Comparison of ENCODE assay signal across 8 mouse cellular contexts in the genomic region with DNA sequence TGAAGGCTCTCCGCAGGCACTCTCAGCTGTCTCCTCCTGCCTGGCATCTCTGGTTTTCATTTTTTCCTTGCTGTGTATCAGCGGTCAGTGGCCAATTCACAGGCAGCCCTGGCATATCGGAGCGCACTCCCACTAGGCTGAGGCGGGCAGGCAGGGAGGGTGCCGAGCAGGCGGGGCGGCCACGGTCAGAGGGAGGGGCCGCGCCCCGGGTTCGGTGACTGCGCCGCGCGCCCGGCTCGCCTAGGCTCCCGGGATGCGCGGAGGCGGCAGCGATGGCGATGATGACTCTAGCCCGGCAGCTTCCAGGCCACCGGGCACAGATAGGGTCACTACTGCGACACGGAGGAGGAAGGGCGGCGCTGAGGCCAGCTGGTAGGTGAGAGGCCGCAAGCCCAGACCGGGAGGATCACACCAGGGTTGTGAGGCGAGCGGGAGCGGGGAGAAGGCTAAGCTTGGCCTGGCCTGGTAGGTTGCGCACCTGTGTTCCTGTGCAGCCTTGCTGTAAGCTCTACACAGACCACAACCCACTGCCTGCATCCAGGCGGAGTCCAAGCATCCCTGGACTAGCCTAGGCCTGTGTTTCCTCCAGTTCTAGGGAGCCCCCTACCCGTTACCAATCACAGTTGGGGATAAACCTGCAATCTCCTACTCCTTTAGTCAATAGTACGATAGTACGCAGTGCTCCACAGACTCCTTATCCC. TPM values are rescaled to one million over a fixed set of nuclear protein-coding genes. Genes with fewer than 3 reads are reported as not detected.
DNase-seq lines count a peak whose midpoint lies in the region; ATAC-seq lines count a peak whose summit lies in the region.

Gpr75 (plus strand) TSS at position 188 of the 701 bp plus-strand sequence.
Asb3 (plus strand) TSS at position 246 of the 701 bp plus-strand sequence.

- H3K36me3 ChIP-seq in embryonic facial prominence, embryonic 12.5 days, result no peaks in the 10 kb centered on the region
- H3K36me3 ChIP-seq in intestine, embryonic 15.5 days, result no peaks in the 10 kb centered on the region

- H3K4me1 ChIP-seq in embryonic facial prominence, embryonic 12.5 days, result no peaks in the 10 kb centered on the region
- H3K4me1 ChIP-seq in intestine, embryonic 15.5 days (replicated peaks), result 0 out of 2 replicates have a peak, but pooled peaks cover 3% of the 10 kb centered on the region

- H3K27me3 ChIP-seq in embryonic facial prominence, embryonic 12.5 days, result no peaks in the 10 kb centered on the region
- H3K27me3 ChIP-seq in intestine, embryonic 15.5 days (replicated peaks), result no peaks in the 10 kb centered on the region

- H3K9me3 ChIP-seq in embryonic facial prominence, embryonic 12.5 days, result no peaks in the 10 kb centered on the region
- H3K9me3 ChIP-seq in intestine, embryonic 15.5 days, result no peaks in the 10 kb centered on the region

- H3K27ac ChIP-seq in embryonic facial prominence, embryonic 12.5 days, result no peak within 1 kb of the TSS
- H3K27ac ChIP-seq in intestine, embryonic 15.5 days, result no peak within 1 kb of the TSS

- ATAC-seq in embryonic facial prominence, embryonic 12.5 days (ENCODE audit: insufficient number of reproducible peaks, insufficient read depth, low FRiP score, low TSS enrichment), result peak; percentile 89
- ATAC-seq in intestine, embryonic 15.5 days, result peak; percentile 98

- peak within 1 kb of the TSS; percentile 47 for H3K4me3 ChIP-seq in embryonic facial prominence, embryonic 12.5 days
- H3K4me3 ChIP-seq in intestine, embryonic 15.5 days (replicated peaks), result peak within 1 kb of the TSS; percentile 42

- H3K4me2 ChIP-seq in embryonic facial prominence, embryonic 12.5 days (replicated peaks), result peak within 1 kb of the TSS; percentile 79
- H3K4me2 ChIP-seq in intestine, embryonic 15.5 days (replicated peaks), result peak within 1 kb of the TSS; percentile 89

- DNase-seq in brain, adult 2 months (ENCODE audit: low read depth, low spot score), result peak; percentile 91
- DNase-seq in gastrocnemius, postnatal 4 days (ENCODE audit: low spot score in 2 of 2), result peak; percentile 30 to 55
- DNase-seq in left cerebral cortex, adult 9 months (ENCODE audit: low spot score in 2 of 2), result peak; percentile 18 to 65
- DNase-seq in lung, postnatal 4 days, result peak; percentile 48 to 55
- DNase-seq in right cerebral cortex, adult 2 months (ENCODE audit: low spot score in 2 of 2), result peak; percentile 59 to 77
- no peak for DNase-seq in natural killer cell, adult 2 months (ENCODE audit: low spot score in 2 of 2)

- 4% methylated on average over 41 of the region's 41 CpGs for WGBS in embryonic facial prominence, embryonic 12.5 days
- 4% methylated on average over 41 of the region's 41 CpGs for WGBS in intestine, embryonic 15.5 days

- H3K9ac ChIP-seq in embryonic facial prominence, embryonic 12.5 days, result peak within 1 kb of the TSS; percentile 52
- peak within 1 kb of the TSS; percentile 38; the same call in 1 of the 2 replicates for H3K9ac ChIP-seq in intestine, embryonic 15.5 days

RNA-seq across cellular contexts. Expression of gene Gpr75, which starts in this region (rescaled TPM):
- 0.64 and 0.75 TPM in 2 replicates for polyA plus RNA-seq in embryonic facial prominence, embryonic 12.5 days (2016; fragmentation: Nextera tagmentation; extraction: Ambion mirVana)
- total RNA-seq in gastrocnemius, postnatal 4 days (2021), result under 1 TPM in 1 of 2 experiments, not detected in 1; 0.08 TPM
- 0.23 and 0.39 TPM in 2 replicates for polyA plus RNA-seq in intestine, embryonic 15.5 days (2015; fragmentation: Nextera tagmentation; extraction: Ambion mirVana)

RNA-seq across cellular contexts. Expression of gene Asb3, which starts in this region (rescaled TPM):
- polyA plus RNA-seq in embryonic facial prominence, embryonic 12.5 days (2016; fragmentation: Nextera tagmentation; extraction: Ambion mirVana), result 36.8 and 39.6 TPM in 2 replicates
- 10 to 100 TPM; 12.8 to 13.5 TPM for total RNA-seq in gastrocnemius, postnatal 4 days (2021)
- polyA plus RNA-seq in intestine, embryonic 15.5 days (2015; fragmentation: Nextera tagmentation; extraction: Ambion mirVana), result 22.0 and 24.4 TPM in 2 replicates

Comparison
In these comparisons a context has a peak if more than half of its experiments do, and no peak if none do; other contexts are left out.
1. DNase-seq: peak in brain, adult 2 months (single experiment), gastrocnemius, postnatal 4 days (2 of 2), left cerebral cortex, adult 9 months (2 of 2), lung, postnatal 4 days (2 of 2) and right cerebral cortex, adult 2 months (2 of 2); none in natural killer cell, adult 2 months (0 of 2).